Mouse (Mus musculus) ES-Bruce4 (cell line): ENCODE data around the gene Rnf157.

Experiments
- CTCF ChIP-seq: IDR thresholded peaks from one replicate; pipeline ENCODE4 v1.8.1; 2011; ENCODE audit warnings: low read depth, low read length
- EP300 ChIP-seq: IDR thresholded peaks from 2 replicates; pipeline ENCODE4 v1.6.1; 2011; ENCODE audit warnings: low read depth, low read length; ENCODE audit not compliant: insufficient read depth
- POLR2A ChIP-seq: IDR thresholded peaks from one replicate; pipeline ENCODE4 v1.8.1; 2011; ENCODE audit warnings: low read length; ENCODE audit not compliant: insufficient read depth

- no peak for TF ChIP-seq POLR2A
- TF ChIP-seq EP300, result no peak
- no peak for TF ChIP-seq CTCF
Measured at GRCm38 (mm10) chr11:116362015-116362414, 50.8 kb downstream of the Rnf157 start.
